25 mouse cellular contexts compared by ENCODE assay signal in genomic region chr2:75770633-75771032, GRCm38 (mm10).
A peak's percentile ranks its signal among the peaks of the same experiment; 100 is the strongest.
DNase-seq lines count a peak whose midpoint lies in the region; ATAC-seq and TF ChIP-seq lines count a peak whose summit lies in the region.
"Had no signal": no experiment of that assay in that cellular context is flagged by ENCODE, and none has a peak within 500 bp of the region (broad histone marks: within the 10 kb centered on the region; RNA-seq: fewer than 3 reads in every experiment).

No protein-coding gene starts in this region.

- H3K4me3 ChIP-seq in liver, embryonic 16.5 days (ENCODE audit: low read depth, low read length): no peak overlapping the region
- no peak overlapping the region for H3K4me3 ChIP-seq in liver, embryonic 12.5 days
- H3K4me3 ChIP-seq in CH12.LX (replicated peaks in 1 of 3; ENCODE audit: low read depth in 2 of 3, low read length in 2 of 3, poor library complexity in 1 of 3): no peak overlapping the region
- H3K4me3 ChIP-seq in small intestine, adult 2 months (ENCODE audit: low read depth, low read length): no peak overlapping the region
- H3K4me3 ChIP-seq: embryonic facial prominence, embryonic 15.5 days; forebrain, embryonic 15.5 days; hindbrain, embryonic 10.5 days; intestine, embryonic 15.5 days; limb, embryonic 15.5 days; midbrain, embryonic 15.5 days; myocyte; neural tube, embryonic 13.5 days had no signal

- DNase-seq in CH12.LX (ENCODE audit: extremely low read depth): no peak
- no peak for DNase-seq in right cerebral cortex, postnatal 4 days
- no peak for DNase-seq in kidney, adult 11 months
- no peak for DNase-seq in ovary, postnatal 14 days (ENCODE audit: low spot score)
- DNase-seq: adrenal gland, postnatal 10 days; cerebellum, adult 9-10 months; gastrocnemius, postnatal 10 days; heart, adult 11 months; kidney, postnatal 4 days; left cerebral cortex, postnatal 4 days; thymus, postnatal 25 days had no signal

- 23% methylated on average over 1 of the region's 1 CpGs for WGBS in liver, embryonic 16.5 days (ENCODE audit: insufficient replicate concordance)
- WGBS in liver, embryonic 12.5 days (ENCODE audit: insufficient replicate concordance): 33% methylated on average over 1 of the region's 1 CpGs
- 74% methylated on average over 1 of the region's 1 CpGs for WGBS in small intestine, adult 2 months

- no peak for ATAC-seq in liver, embryonic 16.5 days (ENCODE audit: low read depth)
- no peak for ATAC-seq in liver, embryonic 12.5 days
- ATAC-seq in common myeloid progenitor, adult 5-6 weeks (replicated peaks; ENCODE audit: low read depth, poor library complexity, severe bottlenecking): peak; percentile 57
- ATAC-seq: forebrain, embryonic 15.5 days; hindbrain, embryonic 16.5 days; intestine, embryonic 15.5 days; midbrain, embryonic 15.5 days had no signal

- H3K27me3 ChIP-seq in liver, embryonic 16.5 days (ENCODE audit: control insufficient read depth, insufficient read depth, low read depth, low read length): no peaks in the 10 kb centered on the region
- H3K27me3 ChIP-seq in liver, embryonic 12.5 days (replicated peaks): no peaks in the 10 kb centered on the region
- no peaks in the 10 kb centered on the region for H3K27me3 ChIP-seq in CH12.LX (replicated peaks)
- H3K27me3 ChIP-seq in small intestine, adult 2 months (ENCODE audit: control insufficient read depth, insufficient read depth, low read length): no peaks in the 10 kb centered on the region
- H3K27me3 ChIP-seq: embryonic facial prominence, embryonic 15.5 days; forebrain, embryonic 15.5 days; intestine, embryonic 15.5 days; limb, embryonic 15.5 days; midbrain, embryonic 15.5 days; neural tube, embryonic 13.5 days had no signal

- in situ Hi-C loops in CH12.LX (cut with MboI; ENCODE audit: low pct_ligation_motif_present, low pct_unique_long_range_greater_than_20kb, low sequenced_read_pairs): loop anchor here (10.0 kb wide), 1 partner anchor 86 kb away; no protein-coding TSS in a partner anchor

- no peaks in the 10 kb centered on the region for H3K79me2 ChIP-seq in CH12.LX (replicated peaks; ENCODE audit: control insufficient read depth, extremely low read depth, insufficient read depth, poor library complexity, severe bottlenecking)

- dilution Hi-C loops in CH12.LX (cut with MboI; ENCODE audit: extremely low pct_ligation_motif_present, extremely low pct_unique_long_range_greater_than_20kb, low sequenced_read_pairs): no loop called here

- TF ChIP-seq RAD21 in CH12.LX (IDR thresholded peaks at IDR 0.05; ENCODE audit: low read depth, low read length): no peak

- H3K36me3 ChIP-seq in liver, embryonic 16.5 days (ENCODE audit: control insufficient read depth, insufficient read depth): no peaks in the 10 kb centered on the region
- H3K36me3 ChIP-seq in liver, embryonic 12.5 days: no peaks in the 10 kb centered on the region
- H3K36me3 ChIP-seq in CH12.LX (replicated peaks in 1 of 2; ENCODE audit: control insufficient read depth in 1 of 2, insufficient read depth in 1 of 2, low read length in 1 of 2): no peaks in the 10 kb centered on the region
- no peaks in the 10 kb centered on the region for H3K36me3 ChIP-seq in small intestine, adult 2 months (ENCODE audit: control insufficient read depth, insufficient read depth, low read length)
- H3K36me3 ChIP-seq: embryonic facial prominence, embryonic 15.5 days; forebrain, embryonic 15.5 days; hindbrain, embryonic 10.5 days; intestine, embryonic 15.5 days; limb, embryonic 15.5 days; midbrain, embryonic 15.5 days; neural tube, embryonic 13.5 days had no signal

- no peak for TF ChIP-seq POLR2A in CH12.LX (IDR thresholded peaks at IDR 0.05; ENCODE audit: low read depth, low read length)
- no peak for TF ChIP-seq POLR2A in small intestine, adult 2 months (IDR thresholded peaks at IDR 0.05; ENCODE audit: low read depth, low read length)

- H3K9me3 ChIP-seq in liver, embryonic 16.5 days (replicated peaks; ENCODE audit: control insufficient read depth, low read length): no peaks in the 10 kb centered on the region
- H3K9me3 ChIP-seq in liver, embryonic 12.5 days (replicated peaks): no peaks in the 10 kb centered on the region
- H3K9me3 ChIP-seq in CH12.LX (replicated peaks; ENCODE audit: low read length): no peaks in the 10 kb centered on the region
- H3K9me3 ChIP-seq: embryonic facial prominence, embryonic 15.5 days; forebrain, embryonic 15.5 days; hindbrain, embryonic 10.5 days; intestine, embryonic 15.5 days; limb, embryonic 15.5 days; midbrain, embryonic 15.5 days; neural tube, embryonic 13.5 days had no signal

- TF ChIP-seq EP300 in CH12.LX (IDR thresholded peaks at IDR 0.05; ENCODE audit: low read length): peak; percentile 89

- H3K4me2 ChIP-seq in liver, embryonic 16.5 days (ENCODE audit: low read depth, low read length): no peak overlapping the region
- no peak overlapping the region for H3K4me2 ChIP-seq in liver, embryonic 12.5 days
- peak overlapping the region; percentile 12; the same call in 1 of the 2 replicates for H3K4me2 ChIP-seq in CH12.LX (ENCODE audit: insufficient read depth, low read depth, poor library complexity, severe bottlenecking)
- H3K4me2 ChIP-seq: embryonic facial prominence, embryonic 15.5 days; forebrain, embryonic 15.5 days; heart, embryonic 11.5 days; intestine, embryonic 15.5 days; limb, embryonic 15.5 days; midbrain, embryonic 15.5 days; neural tube, embryonic 13.5 days had no signal

- no peak for TF ChIP-seq CTCF in CH12.LX (conservative IDR thresholded peaks at IDR 0.05 in 1 of 2, IDR thresholded peaks at IDR 0.05 in 1 of 2; ENCODE audit: low read depth in 2 of 2, low read length in 2 of 2)
- no peak for TF ChIP-seq CTCF in small intestine, adult 2 months (IDR thresholded peaks at IDR 0.05; ENCODE audit: extremely low read depth, insufficient read length, insufficient replicate concordance, low read depth, low read length)

- peaks cover 32% of the 10 kb centered on the region for H3K4me1 ChIP-seq in liver, embryonic 16.5 days (ENCODE audit: control insufficient read depth, low read depth, low read length)
- H3K4me1 ChIP-seq in liver, embryonic 12.5 days: peaks cover 65% of the 10 kb centered on the region
- H3K4me1 ChIP-seq in CH12.LX (ENCODE audit: control insufficient read depth in 1 of 2, insufficient read depth in 2 of 2): peaks cover 26 to 81% of the 10 kb centered on the region in 2 experiments
- peaks cover 41% of the 10 kb centered on the region; the same call in 1 of the 2 replicates for H3K4me1 ChIP-seq in small intestine, adult 2 months (ENCODE audit: control insufficient read depth, insufficient read depth, insufficient read length, low read length)
- H3K4me1 ChIP-seq: limb, embryonic 15.5 days; midbrain, embryonic 15.5 days had no signal

- H3K9ac ChIP-seq in liver, embryonic 16.5 days (ENCODE audit: low read depth, low read length): no peak overlapping the region
- H3K9ac ChIP-seq in liver, embryonic 12.5 days: no peak overlapping the region
- no peak overlapping the region for H3K9ac ChIP-seq in CH12.LX (ENCODE audit: insufficient read depth, low read depth)
- H3K9ac ChIP-seq: embryonic facial prominence, embryonic 15.5 days; forebrain, embryonic 15.5 days; intestine, embryonic 15.5 days; limb, embryonic 15.5 days; midbrain, embryonic 15.5 days; neural tube, embryonic 13.5 days had no signal

- peak overlapping the region; percentile 48 for H3K27ac ChIP-seq in liver, embryonic 16.5 days (ENCODE audit: low read length)
- H3K27ac ChIP-seq in liver, embryonic 12.5 days: no peak overlapping the region
- peak overlapping the region; percentile 13; the same call in 1 of the 2 replicates for H3K27ac ChIP-seq in CH12.LX (ENCODE audit: insufficient read depth, low read depth)
- H3K27ac ChIP-seq in small intestine, adult 2 months (ENCODE audit: insufficient read depth, low read depth, low read length): peak overlapping the region; percentile 61; the same call in 1 of the 2 replicates
- H3K27ac ChIP-seq: embryonic facial prominence, embryonic 15.5 days; forebrain, embryonic 15.5 days; hindbrain, embryonic 10.5 days; intestine, embryonic 15.5 days; limb, embryonic 15.5 days; midbrain, embryonic 15.5 days; neural tube, embryonic 13.5 days had no signal

TF ChIP-seq in CH12.LX, 34 proteins besides CTCF, POLR2A, EP300 and RAD21:
- TF ChIP-seq CHD1 (IDR thresholded peaks at IDR 0.05; ENCODE audit: low read depth, low read length) (0 out of 2 replicates have a peak, but pooled peaks have one; percentile 67), HCFC1 (IDR thresholded peaks at IDR 0.05; ENCODE audit: low read depth, low read length) (0 out of 2 replicates have a peak, but pooled peaks have one; percentile 29), ZC3H11A (IDR thresholded peaks at IDR 0.05; ENCODE audit: low read depth, low read length) (no peak), KAT2A (IDR thresholded peaks at IDR 0.05; ENCODE audit: insufficient replicate concordance, low read length) (no peak), ETS1 (conservative IDR thresholded peaks at IDR 0.05; ENCODE audit: low read depth, low read length) (peak; percentile 82), NELFE (IDR thresholded peaks at IDR 0.05; ENCODE audit: low read depth, low read length) (no peak), JUND (conservative IDR thresholded peaks at IDR 0.05; ENCODE audit: low read depth, low read length) (peak; percentile 95), POLR2AphosphoS2 (IDR thresholded peaks at IDR 0.05; ENCODE audit: low read depth, low read length) (no peak), IRF4 (IDR thresholded peaks at IDR 0.05; ENCODE audit: low read depth, low read length) (peak; percentile 44), UBTF (IDR thresholded peaks at IDR 0.05; ENCODE audit: low read depth, low read length) (no peak), BHLHE40 (IDR thresholded peaks at IDR 0.05; ENCODE audit: low read depth, low read length) (no peak), JUN (IDR thresholded peaks at IDR 0.05; ENCODE audit: insufficient read depth, low read depth, low read length) (peak; percentile 97), SIN3A (IDR thresholded peaks at IDR 0.05; ENCODE audit: low read length) (no peak; the same call in 1 of the 2 replicates), MAZ (IDR thresholded peaks at IDR 0.05; ENCODE audit: low read depth, low read length) (no peak), RCOR1 (conservative IDR thresholded peaks at IDR 0.05; ENCODE audit: low read depth, low read length) (0 out of 2 replicates have a peak, but pooled peaks have one; percentile 42), ZNF384 (IDR thresholded peaks at IDR 0.05; ENCODE audit: low read depth, low read length) (peak; percentile 98), USF2 (conservative IDR thresholded peaks at IDR 0.05; ENCODE audit: low read depth, low read length) (no peak)
